Mouse (Mus musculus): ENCODE data around the gene Pcdh7. TPM values are rescaled to one million over a fixed set of nuclear protein-coding genes. Genes with fewer than 3 reads are reported as not detected.

Pcdh7 gene
- polyA plus RNA-seq, 1 experiment from 2014 or later: 28.9 TPM

GRCm38 (mm10) chr5:58082230-58082629 lies 364.5 kb downstream of the Pcdh7 start:
- Histone ChIP-seq H3K27ac (ENCODE audit: low read depth, low read length) (no peak overlapping the region), H3K4me1 (ENCODE audit: control insufficient read depth, insufficient read depth, low read depth, low read length) (no peaks in the 10 kb centered on the region), H3K4me3 (ENCODE audit: low read length) (no peak overlapping the region), H3K9me3 (ENCODE audit: control insufficient read depth, low read length) (no peaks in the 10 kb centered on the region), H3K36me3 (ENCODE audit: control insufficient read depth, insufficient read depth, low read length) (no peaks in the 10 kb centered on the region), H3K4me2 (ENCODE audit: low read length) (no peak overlapping the region), H3K9ac (ENCODE audit: low read depth, low read length) (no peak overlapping the region), H3K27me3 (replicated peaks; ENCODE audit: control insufficient read depth, insufficient read depth, low read length) (no peaks in the 10 kb centered on the region)
- no peak for ATAC-seq
- WGBS: 90% methylated on average over 2 of the region's 2 CpGs

GRCm38 (mm10) chr5:58083056-58083455 lies 365.3 kb downstream of the Pcdh7 start:
- H3K27me3 ChIP-seq (replicated peaks; ENCODE audit: control insufficient read depth, insufficient read depth, low read length): no peaks in the 10 kb centered on the region
- no peak overlapping the region for H3K4me3 ChIP-seq (ENCODE audit: low read length)
- no peaks in the 10 kb centered on the region for H3K36me3 ChIP-seq (ENCODE audit: control insufficient read depth, insufficient read depth, low read length)
- H3K4me1 ChIP-seq (ENCODE audit: control insufficient read depth, insufficient read depth, low read depth, low read length): no peaks in the 10 kb centered on the region
- no peaks in the 10 kb centered on the region for H3K9me3 ChIP-seq (ENCODE audit: control insufficient read depth, low read length)
- WGBS: 91% methylated on average over 3 of the region's 3 CpGs
- H3K27ac ChIP-seq (ENCODE audit: low read depth, low read length): no peak overlapping the region
- H3K9ac ChIP-seq (ENCODE audit: low read depth, low read length): no peak overlapping the region
- H3K4me2 ChIP-seq (ENCODE audit: low read length): no peak overlapping the region
- no peak for ATAC-seq

GRCm38 (mm10) chr5:58083972-58084371 lies 366.2 kb downstream of the Pcdh7 start:
- no peak for ATAC-seq
- Histone ChIP-seq H3K4me3 (ENCODE audit: low read length) (no peak overlapping the region), H3K9ac (ENCODE audit: low read depth, low read length) (no peak overlapping the region), H3K27me3 (replicated peaks; ENCODE audit: control insufficient read depth, insufficient read depth, low read length) (no peaks in the 10 kb centered on the region), H3K4me1 (ENCODE audit: control insufficient read depth, insufficient read depth, low read depth, low read length) (no peaks in the 10 kb centered on the region), H3K36me3 (ENCODE audit: control insufficient read depth, insufficient read depth, low read length) (no peaks in the 10 kb centered on the region), H3K27ac (ENCODE audit: low read depth, low read length) (no peak overlapping the region), H3K4me2 (ENCODE audit: low read length) (no peak overlapping the region), H3K9me3 (ENCODE audit: control insufficient read depth, low read length) (no peaks in the 10 kb centered on the region)
- WGBS: 80% methylated on average over 6 of the region's 6 CpGs

- Histone ChIP-seq H3K36me3 (ENCODE audit: control insufficient read depth, insufficient read depth, low read length) (no peaks in the 10 kb centered on the region), H3K27ac (ENCODE audit: low read depth, low read length) (no peak overlapping the region)
- no peak for ATAC-seq
These were observed 391.0 kb downstream of the Pcdh7 start for GRCm38 (mm10) chr5:58108665-58109364.

GRCm38 (mm10) chr5:58116096-58116495 lies 398.3 kb downstream of the Pcdh7 start:
- Histone ChIP-seq H3K27me3 (replicated peaks; ENCODE audit: control insufficient read depth, insufficient read depth, low read length) (no peaks in the 10 kb centered on the region), H3K9me3 (ENCODE audit: control insufficient read depth, low read length) (no peaks in the 10 kb centered on the region), H3K4me2 (ENCODE audit: low read length) (no peak overlapping the region), H3K27ac (ENCODE audit: low read depth, low read length) (no peak overlapping the region), H3K36me3 (ENCODE audit: control insufficient read depth, insufficient read depth, low read length) (no peaks in the 10 kb centered on the region), H3K9ac (ENCODE audit: low read depth, low read length) (no peak overlapping the region), H3K4me3 (ENCODE audit: low read length) (no peak overlapping the region), H3K4me1 (ENCODE audit: control insufficient read depth, insufficient read depth, low read depth, low read length) (no peaks in the 10 kb centered on the region)
- WGBS: 68% methylated on average over 3 of the region's 3 CpGs
- no peak for ATAC-seq

More at GRCm38 (mm10) chr5:58108665-58109364, 391.0 kb downstream of the Pcdh7 start:
- Histone ChIP-seq H3K27me3 (replicated peaks; ENCODE audit: control insufficient read depth, insufficient read depth, low read length) (no peaks in the 10 kb centered on the region), H3K4me3 (ENCODE audit: low read length) (no peak overlapping the region), H3K9me3 (ENCODE audit: control insufficient read depth, low read length) (no peaks in the 10 kb centered on the region), H3K4me2 (ENCODE audit: low read length) (no peak overlapping the region), H3K4me1 (ENCODE audit: control insufficient read depth, insufficient read depth, low read depth, low read length) (no peaks in the 10 kb centered on the region), H3K9ac (ENCODE audit: low read depth, low read length) (no peak overlapping the region)
- 58% methylated on average over 4 of the region's 4 CpGs for WGBS

- no peak for ATAC-seq
- Histone ChIP-seq H3K9ac (ENCODE audit: low read depth, low read length) (no peak overlapping the region), H3K36me3 (ENCODE audit: control insufficient read depth, insufficient read depth, low read length) (no peaks in the 10 kb centered on the region), H3K4me1 (ENCODE audit: control insufficient read depth, insufficient read depth, low read depth, low read length) (no peaks in the 10 kb centered on the region), H3K9me3 (ENCODE audit: control insufficient read depth, low read length) (no peaks in the 10 kb centered on the region), H3K27me3 (replicated peaks; ENCODE audit: control insufficient read depth, insufficient read depth, low read length) (no peaks in the 10 kb centered on the region), H3K4me3 (ENCODE audit: low read length) (no peak overlapping the region), H3K27ac (ENCODE audit: low read depth, low read length) (no peak overlapping the region), H3K4me2 (ENCODE audit: low read length) (no peak overlapping the region)
- 61% methylated on average over 3 of the region's 3 CpGs for WGBS
These were observed 400.1 kb downstream of the Pcdh7 start for GRCm38 (mm10) chr5:58117896-58118295.

GRCm38 (mm10) chr5:58118930-58119611 lies 401.3 kb downstream of the Pcdh7 start:
- no peak overlapping the region for H3K4me2 ChIP-seq (ENCODE audit: low read length)
- no peak overlapping the region for H3K9ac ChIP-seq (ENCODE audit: low read depth, low read length)
- H3K27me3 ChIP-seq (replicated peaks; ENCODE audit: control insufficient read depth, insufficient read depth, low read length): no peaks in the 10 kb centered on the region
- no peak overlapping the region for H3K4me3 ChIP-seq (ENCODE audit: low read length)
- no peaks in the 10 kb centered on the region for H3K36me3 ChIP-seq (ENCODE audit: control insufficient read depth, insufficient read depth, low read length)
- 47% methylated on average over 3 of the region's 3 CpGs for WGBS
- H3K4me1 ChIP-seq (ENCODE audit: control insufficient read depth, insufficient read depth, low read depth, low read length): no peaks in the 10 kb centered on the region
- H3K9me3 ChIP-seq (ENCODE audit: control insufficient read depth, low read length): no peaks in the 10 kb centered on the region
- ATAC-seq: no peak
- no peak overlapping the region for H3K27ac ChIP-seq (ENCODE audit: low read depth, low read length)

GRCm38 (mm10) chr5:58143897-58144296 lies 426.1 kb downstream of the Pcdh7 start:
- H3K9ac ChIP-seq (ENCODE audit: low read depth, low read length): no peak overlapping the region
- H3K27ac ChIP-seq (ENCODE audit: low read depth, low read length): no peak overlapping the region
- no peak for ATAC-seq
- H3K9me3 ChIP-seq (ENCODE audit: control insufficient read depth, low read length): no peaks in the 10 kb centered on the region
- no peak overlapping the region for H3K4me2 ChIP-seq (ENCODE audit: low read length)
- H3K27me3 ChIP-seq (replicated peaks; ENCODE audit: control insufficient read depth, insufficient read depth, low read length): no peaks in the 10 kb centered on the region
- no peaks in the 10 kb centered on the region for H3K4me1 ChIP-seq (ENCODE audit: control insufficient read depth, insufficient read depth, low read depth, low read length)
- H3K4me3 ChIP-seq (ENCODE audit: low read length): no peak overlapping the region
- no peaks in the 10 kb centered on the region for H3K36me3 ChIP-seq (ENCODE audit: control insufficient read depth, insufficient read depth, low read length)
- WGBS: 73% methylated on average over 2 of the region's 2 CpGs

GRCm38 (mm10) chr5:58153966-58154365 lies 436.2 kb downstream of the Pcdh7 start:
- H3K4me2 ChIP-seq (ENCODE audit: low read length): no peak overlapping the region
- WGBS: 66% methylated on average over 5 of the region's 5 CpGs
- no peak overlapping the region for H3K9ac ChIP-seq (ENCODE audit: low read depth, low read length)
- H3K4me1 ChIP-seq (ENCODE audit: control insufficient read depth, insufficient read depth, low read depth, low read length): no peaks in the 10 kb centered on the region
- no peaks in the 10 kb centered on the region for H3K36me3 ChIP-seq (ENCODE audit: control insufficient read depth, insufficient read depth, low read length)
- no peaks in the 10 kb centered on the region for H3K27me3 ChIP-seq (replicated peaks; ENCODE audit: control insufficient read depth, insufficient read depth, low read length)
- ATAC-seq: no peak
- no peak overlapping the region for H3K27ac ChIP-seq (ENCODE audit: low read depth, low read length)
- H3K4me3 ChIP-seq (ENCODE audit: low read length): no peak overlapping the region
- no peaks in the 10 kb centered on the region; the same call in 1 of the 2 replicates for H3K9me3 ChIP-seq (ENCODE audit: control insufficient read depth, low read length)
